Mouse (Mus musculus) mouse trophoblast stem cell (cell line): ENCODE measurements at regions not wholly inside any gene's neighbourhood (a gene's known extent, or its start where the extent isn't known, plus 50 kb on each side); places are given as distances from the start of the nearest gene placed in this dataset.
"Not testable (repeated sequence)": the region's sequence is repeated elsewhere in the genome, so short reads cannot be mapped to it uniquely, and the experiment has no call there.

ENCODE experiments used
- in situ Hi-C, 2 experiments: fragments of 300-500 bp; cut with MseI, MboI; formaldehyde crosslinking; loops; 2 replicates in 1 of 2; 3 replicates in 1 of 2; pipeline ENCODE4 v1.15.1; 2025

DNA sequence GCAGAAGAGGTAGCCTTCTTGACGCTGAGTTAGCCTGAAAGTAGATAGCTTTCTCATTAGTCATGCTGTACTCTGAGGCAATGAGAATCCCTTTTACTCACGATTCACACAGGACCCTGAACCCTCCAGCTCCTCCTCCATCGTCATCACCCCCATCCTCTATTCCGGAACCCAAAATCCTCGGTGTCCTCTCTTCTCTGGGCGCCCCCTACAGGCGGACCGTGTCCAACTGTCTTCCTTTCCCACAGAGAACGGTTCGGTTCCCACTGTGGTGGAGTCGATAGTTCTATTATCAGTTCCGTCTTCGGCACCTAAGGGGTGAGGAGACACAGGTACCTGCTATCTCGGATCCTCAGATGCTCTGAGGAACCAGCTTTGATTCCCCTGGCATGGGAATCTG, 130.2 kb downstream of the Phlda1 start:
- in situ Hi-C loops: loop anchor here in 1 of 2 experiments (25.0 kb wide), 1 partner anchor 124 kb away; the partner anchor contains the start of gene Phlda1

DNA sequence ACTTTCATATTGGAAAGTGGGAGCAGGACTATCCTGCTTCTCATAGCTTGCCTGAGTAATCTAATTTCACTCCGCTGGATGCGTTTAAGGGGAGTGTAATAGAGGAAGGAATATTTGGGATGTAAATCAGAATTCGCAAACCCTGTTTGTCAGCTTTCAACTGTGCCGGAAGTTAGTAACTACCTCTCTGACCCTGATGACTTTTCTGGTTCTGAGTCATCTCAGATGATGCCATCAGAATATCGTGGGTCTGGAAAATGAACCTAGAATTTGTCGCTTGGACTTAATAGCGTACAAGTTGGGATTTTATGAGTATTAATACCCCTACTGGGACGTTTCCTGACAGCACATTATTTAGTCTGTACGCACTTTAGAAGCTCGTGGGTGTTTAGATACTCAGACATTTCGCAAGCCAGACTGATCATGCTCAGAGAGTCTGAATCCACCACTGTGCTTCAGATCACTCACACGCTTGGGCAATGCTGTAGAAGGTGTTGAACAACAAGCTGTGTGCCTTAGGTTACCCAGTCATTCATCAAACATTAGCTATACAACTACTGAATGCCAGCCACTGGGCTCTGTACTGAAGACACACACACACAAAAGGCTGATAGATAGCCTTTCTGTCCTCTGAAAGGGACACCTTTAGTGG, 131.1 kb downstream of the Phlda1 start:
- in situ Hi-C loops: loop anchor here in 1 of 2 experiments (25.0 kb wide), 1 partner anchor 125 kb away; the partner anchor contains the start of gene Phlda1

DNA sequence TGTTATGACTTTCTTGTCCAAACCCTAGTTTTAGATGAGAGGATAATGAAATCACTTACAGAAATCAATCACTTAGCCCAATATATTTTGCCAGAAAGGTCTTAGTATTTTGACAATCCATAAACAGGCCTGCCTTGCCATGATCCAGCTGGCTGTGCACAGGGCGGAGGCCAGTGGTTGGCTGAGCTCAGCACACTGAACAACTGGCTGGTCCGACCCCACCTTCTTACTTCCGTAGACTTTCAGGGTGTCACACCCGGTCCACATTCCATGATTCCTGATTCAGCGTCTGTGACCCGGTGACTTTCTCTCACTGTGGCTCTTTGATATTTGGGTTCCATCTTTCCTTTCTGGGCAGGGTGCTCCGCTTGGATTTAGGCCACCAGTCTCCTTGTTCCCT, 133.8 kb downstream of the Phlda1 start:
- in situ Hi-C loops: loop anchor here in 1 of 2 experiments (25.0 kb wide), 1 partner anchor 128 kb away; the partner anchor contains the start of gene Phlda1

DNA sequence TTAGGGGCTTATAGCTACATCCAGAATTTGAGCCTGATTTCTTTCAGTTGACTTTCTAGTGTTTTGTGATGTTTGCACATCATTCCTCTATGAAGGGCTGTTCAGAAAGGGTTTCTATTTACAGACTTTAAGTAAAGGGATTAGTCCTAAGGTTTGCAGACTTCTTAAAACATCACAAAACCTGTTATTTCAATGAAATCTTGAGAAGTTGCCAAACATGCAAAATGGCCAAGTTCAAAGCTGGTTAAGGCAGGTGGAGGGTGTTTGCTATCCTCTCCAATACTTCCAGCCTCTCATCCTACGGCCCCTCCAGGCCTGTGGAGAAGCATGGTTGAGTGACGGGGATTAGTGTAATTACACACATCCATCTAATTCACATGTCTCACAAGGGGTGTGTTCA, 136.6 kb downstream of the Phlda1 start:
- in situ Hi-C loops: loop anchor here in 1 of 2 experiments (25.0 kb wide), 1 partner anchor 130 kb away; the partner anchor contains the start of gene Phlda1

DNA sequence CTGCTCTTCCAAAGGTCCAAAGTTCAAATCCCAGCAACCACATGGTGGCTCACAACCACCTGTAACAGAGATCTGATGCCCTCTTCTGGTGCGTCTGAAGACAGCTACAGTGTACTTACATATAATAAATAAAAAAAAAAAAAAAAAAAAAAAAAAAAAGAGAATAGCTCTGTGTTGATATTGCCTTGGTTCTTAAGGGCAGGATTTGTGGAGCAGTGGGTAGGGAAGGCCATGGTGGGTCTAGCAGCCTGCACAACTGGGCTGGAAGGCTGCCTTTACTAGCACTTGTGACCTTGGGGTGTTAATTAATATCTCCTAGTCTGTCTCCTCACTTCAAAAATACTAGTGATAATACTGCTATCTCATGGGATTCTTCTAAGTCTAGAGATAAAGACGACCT, 147.7 kb downstream of the Phlda1 start:
- in situ Hi-C loops: not testable (repeated sequence)

DNA sequence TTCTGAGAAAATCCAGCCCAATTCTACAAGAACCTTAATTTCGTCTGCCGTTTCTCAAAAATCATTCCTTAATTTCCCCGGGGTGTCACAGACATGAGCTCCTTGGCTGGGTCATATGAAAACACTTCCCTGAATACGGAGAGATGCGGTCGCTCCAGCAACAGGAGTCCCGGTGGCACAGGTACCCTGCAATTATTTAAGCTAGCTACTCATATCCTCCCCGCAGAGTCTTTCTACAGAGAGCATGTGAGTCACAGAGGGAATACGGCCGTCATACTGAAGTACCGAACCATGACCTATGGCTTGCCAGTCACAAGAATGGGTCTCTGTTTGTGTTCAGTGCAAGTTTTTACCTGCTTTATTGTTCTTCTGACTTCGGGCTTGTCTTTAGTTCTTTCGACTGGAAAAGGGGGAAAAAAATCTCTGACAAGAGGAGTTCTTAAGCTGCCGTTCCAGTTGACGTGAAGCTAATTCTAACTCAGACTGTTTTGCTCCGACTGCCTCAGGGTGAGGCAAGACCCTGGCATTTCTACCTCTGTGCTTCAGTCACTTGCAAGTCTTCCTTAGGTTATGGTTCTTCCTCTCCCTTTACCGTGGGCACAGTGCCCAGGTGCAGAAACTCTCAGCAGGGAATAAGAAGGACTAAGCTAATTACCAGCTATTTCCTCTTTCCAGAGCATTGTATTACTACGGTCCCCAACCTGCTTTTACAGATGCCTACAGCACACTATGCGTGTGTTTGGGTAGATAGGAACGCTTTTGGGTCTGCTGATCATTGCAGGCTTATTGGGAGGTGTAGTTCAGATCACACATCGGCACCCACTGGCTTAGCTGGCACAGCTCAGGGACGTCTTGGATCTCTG, 148.5 kb downstream of the Phlda1 start:
- in situ Hi-C loops: no loop called here

DNA sequence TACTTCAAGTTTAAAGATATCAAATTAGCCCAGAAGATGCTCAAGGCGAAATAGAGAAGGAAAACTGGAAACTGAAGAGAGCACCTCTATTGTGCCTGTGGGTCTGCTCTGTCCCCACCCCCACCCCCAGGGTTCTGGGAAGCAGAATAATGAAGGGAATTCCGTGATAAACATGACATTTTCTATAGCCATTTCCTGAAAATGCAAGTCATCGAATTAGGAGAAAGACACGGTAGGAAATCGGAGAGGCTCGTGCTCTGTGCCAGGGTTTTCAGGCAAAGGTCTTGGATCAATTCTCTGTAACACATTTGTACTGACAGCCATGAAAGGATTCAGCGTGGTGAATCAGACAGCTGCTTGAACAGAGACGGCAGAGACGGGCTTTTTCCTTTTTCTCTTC, 152.7 kb downstream of the Phlda1 start:
- in situ Hi-C loops: no loop called here

DNA sequence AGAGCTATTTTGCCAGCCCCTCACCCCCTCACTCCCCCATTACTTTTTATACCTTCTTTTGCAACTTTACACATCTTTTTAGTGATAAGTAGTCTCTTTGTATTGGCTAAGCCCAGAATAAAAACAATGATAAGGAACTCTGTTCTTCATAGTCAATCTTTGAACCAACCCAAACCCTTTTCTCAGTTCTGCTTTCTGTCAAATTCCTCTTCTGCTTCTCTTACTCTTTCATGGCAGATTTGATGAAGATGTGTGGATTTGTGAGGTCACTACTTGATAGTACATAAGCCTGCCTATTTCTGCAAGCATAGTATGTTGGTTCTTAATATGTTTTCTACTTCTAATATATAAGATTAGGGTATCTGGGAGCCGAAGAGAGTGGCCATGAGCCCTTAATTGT, 156.6 kb downstream of the Phlda1 start:
- in situ Hi-C loops: no loop called here

DNA sequence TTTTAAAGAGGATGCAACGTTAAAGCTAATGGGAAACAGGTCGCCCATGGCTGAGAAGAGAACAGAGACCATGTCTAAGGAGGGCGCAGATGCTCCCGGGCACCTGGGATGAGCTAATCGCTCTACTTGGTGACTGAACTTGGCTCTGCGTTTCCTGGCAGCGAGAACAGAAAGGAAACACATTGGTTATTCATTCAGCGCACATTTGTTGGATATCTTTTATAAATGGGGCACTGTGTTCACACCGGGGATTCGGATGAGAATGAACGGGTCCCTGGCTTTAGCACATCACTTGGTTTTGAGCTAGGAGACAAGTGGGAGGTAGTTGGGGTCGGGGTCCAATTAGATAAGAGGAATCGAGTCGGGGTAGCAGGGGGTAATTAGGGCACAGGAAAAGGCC, 159.7 kb downstream of the Phlda1 start:
- in situ Hi-C loops: no loop called here

DNA sequence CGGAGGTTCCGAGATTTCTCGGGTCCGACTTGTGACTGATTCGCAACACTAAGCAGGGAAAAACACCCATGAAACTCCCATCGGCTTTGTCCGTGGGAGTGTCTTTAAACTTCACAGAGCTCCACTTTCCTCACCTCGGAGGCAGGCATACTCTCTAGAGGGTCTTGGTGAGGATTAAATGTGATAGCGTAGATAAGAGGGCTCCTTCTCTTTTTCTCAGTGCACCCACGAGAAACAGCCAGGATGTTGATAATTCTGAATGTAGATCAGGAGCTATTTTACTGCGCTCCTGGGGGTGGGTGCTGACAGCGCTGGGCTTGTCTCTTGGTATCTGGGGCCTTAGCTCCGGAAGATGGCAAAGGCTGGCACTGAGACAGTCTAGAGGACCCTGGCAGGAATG, 160.9 kb downstream of the Phlda1 start:
- in situ Hi-C loops: no loop called here

DNA sequence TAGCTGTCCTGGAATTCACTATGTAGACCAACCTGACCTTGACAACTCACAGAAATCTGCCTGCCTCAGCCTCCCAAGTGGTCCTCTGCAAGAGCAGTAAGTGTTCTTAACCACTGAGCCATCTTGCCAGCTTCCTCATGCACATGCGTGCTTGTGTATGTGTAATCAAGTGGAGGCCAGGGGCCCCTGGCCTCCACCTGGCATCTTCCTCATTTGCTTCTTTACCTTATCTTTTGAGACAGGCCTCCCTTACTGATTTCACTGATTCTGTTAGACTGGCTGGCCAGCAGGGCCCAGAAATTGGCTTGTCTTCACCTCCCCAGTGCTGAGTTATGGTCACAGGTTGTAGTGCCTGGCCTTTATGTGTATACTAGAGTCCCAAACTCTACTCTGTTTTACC, 162.6 kb downstream of the Phlda1 start:
- in situ Hi-C loops: no loop called here

DNA sequence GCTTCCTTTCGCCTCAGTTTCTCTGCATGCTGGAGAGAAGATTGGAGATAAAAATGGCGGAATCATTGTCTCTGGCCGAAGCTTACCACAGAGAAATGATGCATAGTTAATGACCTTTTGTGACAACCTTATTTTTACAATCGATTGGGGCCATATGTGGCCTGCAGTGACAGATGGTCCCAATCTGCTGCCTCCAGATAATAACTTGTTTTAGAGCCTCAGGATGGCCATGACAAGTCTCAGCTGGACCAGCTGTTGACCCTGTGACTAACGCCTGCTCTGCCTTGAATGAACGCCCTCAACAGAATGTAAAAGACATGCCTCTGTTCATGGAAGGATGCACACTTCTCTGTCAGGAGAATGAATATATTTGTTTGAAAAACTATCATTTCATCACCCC, 163.6 kb downstream of the Phlda1 start:
- in situ Hi-C loops: no loop called here

DNA sequence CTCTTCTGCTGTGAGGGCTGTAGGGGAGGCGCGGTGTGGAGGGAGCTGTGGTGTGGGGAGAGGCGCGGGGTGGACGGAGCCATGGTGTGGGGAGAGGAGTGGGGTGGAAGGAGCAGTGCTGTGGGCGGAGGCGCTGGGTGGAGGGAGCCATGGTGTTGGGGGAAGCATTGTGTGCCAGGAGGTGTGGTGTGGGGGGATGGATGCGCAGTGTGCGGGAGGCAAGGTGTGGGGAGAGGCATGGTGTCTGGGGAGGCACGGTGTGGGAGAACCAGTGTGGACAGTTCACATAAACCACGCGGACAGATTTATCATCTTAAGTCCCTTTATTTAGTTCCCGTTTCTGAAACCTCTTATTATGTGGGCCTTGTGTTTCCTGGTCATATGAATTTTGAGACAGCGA, 164.6 kb downstream of the Phlda1 start:
- in situ Hi-C loops: no loop called here

DNA sequence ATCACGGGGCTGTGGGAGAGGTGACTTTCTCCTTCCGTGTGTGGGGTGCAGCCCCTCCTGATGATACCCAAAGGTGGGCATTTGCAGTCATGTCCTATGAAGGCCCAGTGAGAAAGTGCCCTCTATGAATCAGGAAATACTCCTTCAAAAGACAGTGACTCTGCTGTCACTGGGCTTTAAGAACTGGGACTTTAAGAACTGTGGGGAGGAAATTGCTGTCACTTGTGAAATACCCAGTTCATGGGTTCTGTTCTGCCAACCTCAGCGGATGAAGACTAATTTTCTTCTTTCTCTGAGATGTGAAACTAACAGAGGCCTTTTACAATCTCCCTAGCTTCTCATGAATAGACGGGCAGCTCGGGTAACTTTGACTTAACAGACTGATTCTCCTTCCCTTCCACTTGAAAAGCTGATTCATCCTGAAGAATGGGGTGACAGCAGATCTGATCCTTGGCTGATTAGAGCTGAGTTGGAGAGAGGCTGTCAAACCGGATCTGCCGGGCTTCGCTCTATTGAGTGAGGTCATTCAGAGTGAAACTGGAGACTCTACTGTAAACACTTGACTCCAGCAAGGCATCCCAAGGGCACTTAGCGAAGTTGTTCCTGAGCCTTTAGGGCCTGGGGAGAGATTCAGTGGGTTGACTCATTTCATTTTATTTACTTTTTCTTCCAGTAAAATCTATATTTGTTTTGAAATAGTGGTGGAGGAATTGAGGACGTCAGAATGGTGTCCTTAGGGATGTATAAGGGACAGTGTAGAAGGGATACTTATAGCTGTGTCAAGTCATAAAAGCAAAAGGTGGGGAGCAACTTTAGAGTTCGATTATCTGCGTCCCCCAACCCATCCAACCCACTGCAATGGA, 166.6 kb downstream of the Phlda1 start:
- in situ Hi-C loops: no loop called here

DNA sequence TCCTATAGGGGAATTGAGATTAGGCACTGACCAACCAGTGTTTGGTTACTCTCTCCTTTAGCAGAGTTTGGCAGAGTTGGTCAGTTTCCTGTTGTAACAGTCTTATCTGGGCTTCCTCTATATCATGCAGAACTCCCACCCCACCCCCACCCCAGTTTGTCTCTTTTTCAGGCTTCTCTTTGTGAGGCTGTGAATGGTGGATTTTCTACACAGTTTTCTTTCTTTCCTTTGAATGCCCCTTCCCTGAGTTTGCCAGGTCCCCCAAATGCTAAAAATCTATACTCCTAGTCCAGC, 167.2 kb downstream of the Phlda1 start:
- in situ Hi-C loops: no loop called here

DNA sequence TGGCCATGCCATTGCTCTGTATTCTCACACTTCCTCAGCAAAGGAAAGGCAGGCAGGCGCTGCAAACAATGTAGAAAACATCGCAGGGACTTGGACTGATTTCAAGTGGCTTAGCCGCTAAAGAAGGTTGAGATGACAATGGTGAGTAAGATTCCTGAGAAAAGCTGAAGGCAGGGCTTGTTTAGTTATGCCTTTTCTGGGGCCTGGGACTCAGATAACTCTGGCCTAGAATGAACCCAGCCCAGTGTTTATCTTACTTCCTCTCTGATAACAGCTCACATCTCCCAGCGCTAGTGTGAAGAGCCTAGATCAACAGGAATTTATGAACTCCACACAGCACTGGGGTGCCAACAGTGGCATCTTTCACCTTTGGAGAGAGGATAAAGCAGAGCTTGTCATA, 170.2 kb downstream of the Phlda1 start:
- in situ Hi-C loops: no loop called here

DNA sequence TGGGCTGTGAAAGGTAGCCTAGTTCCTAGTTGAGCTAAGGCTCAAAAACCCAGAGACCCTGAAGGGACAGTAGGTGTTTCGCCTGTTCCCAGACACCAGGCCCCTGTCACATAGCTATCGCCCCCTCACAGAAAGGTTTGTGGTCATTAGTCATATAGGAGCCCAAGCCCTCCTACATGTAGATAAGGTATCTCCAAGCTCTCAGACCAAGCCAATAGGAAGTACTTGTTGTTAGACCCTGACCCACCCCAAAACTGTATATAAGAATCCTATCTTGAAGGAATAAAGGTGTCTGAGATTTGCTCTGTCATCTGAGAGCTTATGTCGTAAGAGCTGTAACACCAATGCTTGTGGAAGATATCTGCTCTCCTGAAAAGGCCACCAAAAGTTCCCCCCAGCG, 174.8 kb downstream of the Phlda1 start:
- in situ Hi-C loops: no loop called here

DNA sequence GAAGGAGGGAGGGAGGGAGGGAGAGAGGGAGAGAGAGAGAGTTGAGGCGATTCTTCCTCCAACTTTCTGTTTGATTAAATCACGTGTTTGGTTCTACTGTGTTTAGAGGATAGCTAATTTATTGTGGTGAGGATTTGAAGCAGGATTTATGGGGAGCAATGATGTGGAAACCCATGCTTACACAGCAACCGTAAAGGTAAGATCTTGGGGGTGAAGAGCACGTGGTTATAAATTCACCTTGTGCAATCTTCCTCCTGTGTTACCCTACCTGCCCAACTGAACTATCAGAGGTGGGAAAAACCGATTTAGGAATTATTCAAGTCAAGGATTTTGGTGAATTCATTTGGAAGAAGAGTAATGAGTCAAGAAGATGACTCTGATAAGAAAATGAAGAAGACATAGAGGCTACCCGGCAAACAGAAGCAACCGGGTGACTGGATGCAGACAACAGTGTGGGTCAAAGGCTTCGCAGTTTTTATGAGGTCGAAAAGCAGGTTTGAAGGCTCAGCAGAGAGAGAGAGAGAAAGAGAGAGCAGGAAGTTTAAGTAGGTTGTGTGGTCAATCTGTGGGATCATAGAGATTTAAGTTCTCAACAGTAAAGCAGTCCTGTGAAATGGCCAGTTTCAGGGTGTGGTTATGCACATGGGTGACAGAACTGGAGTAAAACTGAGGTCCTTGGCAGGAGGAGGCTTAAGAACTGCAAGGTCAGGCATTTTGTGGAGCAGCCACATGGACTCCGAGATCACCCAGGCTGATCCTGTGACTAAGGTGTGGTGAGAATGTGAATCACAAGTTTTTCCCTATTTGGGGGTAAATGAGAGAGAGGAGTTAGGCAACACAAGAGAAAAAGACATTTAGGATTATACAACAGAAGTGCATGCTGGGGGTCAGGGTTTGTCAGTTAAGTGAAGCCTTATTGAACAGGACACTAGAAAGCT, 178.6 kb downstream of the Phlda1 start:
- in situ Hi-C loops: no loop called here

DNA sequence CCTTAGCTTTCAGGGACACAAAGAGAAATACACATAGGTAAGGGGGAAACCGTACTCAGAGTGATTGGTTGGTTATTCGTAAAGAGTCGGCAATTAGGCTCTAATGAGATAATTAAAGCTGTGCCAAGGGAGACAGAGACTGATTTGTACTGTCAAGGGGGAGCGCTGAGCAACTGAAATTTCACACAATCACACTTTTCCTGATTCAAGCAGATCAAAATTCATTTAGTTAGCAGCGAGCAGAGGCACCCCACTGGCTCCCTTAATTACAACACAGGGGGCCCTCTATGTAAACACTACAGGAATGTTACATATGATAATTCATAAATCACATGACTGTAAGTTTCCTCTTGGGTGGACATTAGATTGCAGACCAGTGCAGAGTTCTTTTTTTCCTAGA, 180.5 kb downstream of the Phlda1 start:
- in situ Hi-C loops: no loop called here

DNA sequence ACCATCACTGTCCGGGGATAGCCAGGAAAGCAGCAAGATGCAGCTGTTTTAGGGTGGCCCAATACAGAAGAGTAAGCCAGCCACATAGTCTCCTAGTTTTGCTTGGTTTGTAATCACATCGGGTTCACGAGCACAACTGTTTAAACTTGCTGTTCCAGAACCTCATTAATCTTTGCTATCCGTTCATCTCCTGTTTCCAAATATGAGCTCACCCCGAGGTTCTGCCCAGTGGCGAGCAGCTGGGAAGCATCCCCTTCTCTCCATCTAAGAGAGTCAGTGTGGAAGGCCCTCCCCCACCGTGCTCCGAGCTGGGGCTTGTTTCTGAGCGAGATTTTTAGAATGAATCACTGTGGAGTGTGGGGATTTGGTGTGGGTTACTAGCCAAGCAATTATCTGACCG, 183.5 kb downstream of the Phlda1 start:
- in situ Hi-C loops: no loop called here

DNA sequence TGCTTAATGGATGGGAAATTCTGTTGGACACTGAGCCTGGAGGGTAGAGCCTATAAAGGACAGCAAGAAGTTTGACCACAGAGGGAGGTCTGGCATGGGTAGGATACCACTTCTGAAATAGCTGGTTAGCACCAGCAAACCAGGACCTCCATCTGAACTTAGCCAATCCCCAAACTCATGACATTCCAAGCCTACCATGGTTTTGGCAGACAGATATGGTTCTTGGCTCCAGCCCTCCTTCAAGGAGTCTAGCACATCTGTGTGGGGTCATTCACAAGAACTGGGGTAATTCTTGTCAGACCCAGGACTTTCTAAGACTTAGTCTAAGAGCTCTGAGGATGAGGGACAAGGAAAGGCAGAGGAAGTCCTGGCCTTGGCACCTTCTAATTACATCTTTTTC, 187.7 kb downstream of the Phlda1 start:
- in situ Hi-C loops: no loop called here
